Mouse (Mus musculus) heart, embryonic 14.5 days (tissue): ENCODE results near the gene Map3k20. TPM values are rescaled to one million over a fixed set of nuclear protein-coding genes. Genes with fewer than 3 reads are reported as not detected.

ENCODE experiments used
- ATAC-seq: fragments of 200-750 bp; cut with Nextera tagmentation; 2 replicates; pipeline ENCODE4 v1.8.0; 2017; ENCODE audit warnings: low read depth, moderate TSS enrichment; ENCODE audit not compliant: insufficient number of reproducible peaks, insufficient read depth, low FRiP score
- H3K27ac ChIP-seq, 2 experiments: fragments of 200-500 bp in 1 of 2; fragments of 300-500 bp in 1 of 2; sonication (generic) in 1 of 2; replicated peaks in 1 of 2; 2 replicates each; pipeline ENCODE4 v1.5.1; 2012 to 2014; ENCODE audit warnings: low read depth in 2 of 2, low read length in 2 of 2, control low read depth in 1 of 2, mild to moderate bottlenecking in 1 of 2, mixed read lengths in 1 of 2; ENCODE audit not compliant: control insufficient read depth in 1 of 2, insufficient read depth in 1 of 2
- H3K27me3 ChIP-seq: fragments of 300-500 bp; sonication (generic); 2 replicates; pipeline ENCODE4 v1.6.1; 2014; ENCODE audit warnings: mild to moderate bottlenecking, low read length, control low read depth; ENCODE audit not compliant: control insufficient read depth, insufficient read depth
- H3K36me3 ChIP-seq: fragments of 300-500 bp; sonication (generic); 2 replicates; pipeline ENCODE4 v1.6.1; 2014; ENCODE audit warnings: mild to moderate bottlenecking, control low read depth, low read length, mixed read lengths; ENCODE audit not compliant: control insufficient read depth, insufficient read depth
- H3K4me1 ChIP-seq, 2 experiments: fragments of 200-500 bp in 1 of 2; fragments of 300-500 bp in 1 of 2; sonication (generic) in 1 of 2; 2 replicates each; pipeline ENCODE4 v1.6.1; 2012 to 2014; ENCODE audit warnings: low read length in 2 of 2, control low read depth in 1 of 2, mixed read lengths in 1 of 2; ENCODE audit not compliant: control insufficient read depth in 2 of 2, insufficient read depth in 2 of 2
- H3K4me2 ChIP-seq: fragments of 300-500 bp; sonication (generic); 2 replicates; pipeline ENCODE4 v1.6.1; 2014; ENCODE audit warnings: mild to moderate bottlenecking, low read length
- H3K4me3 ChIP-seq, 2 experiments: fragments of 200-500 bp in 1 of 2; fragments of 300-500 bp in 1 of 2; sonication (generic) in 1 of 2; 2 replicates each; pipeline ENCODE4 v1.5.1; 2012 to 2014; ENCODE audit warnings: low read length in 2 of 2, mild to moderate bottlenecking in 2 of 2, control low read depth in 1 of 2, low read depth in 1 of 2, moderate library complexity in 1 of 2; ENCODE audit not compliant: control insufficient read depth in 1 of 2, insufficient read depth in 1 of 2
- H3K9ac ChIP-seq: fragments of 300-500 bp; sonication (generic); 2 replicates; pipeline ENCODE4 v1.6.1; 2014; ENCODE audit warnings: mild to moderate bottlenecking, low read length
- H3K9me3 ChIP-seq: fragments of 300-500 bp; sonication (generic); 2 replicates; pipeline ENCODE4 v1.6.1; 2016; ENCODE audit warnings: low read length, control low read depth; ENCODE audit not compliant: control insufficient read depth
- WGBS: fragments of 180-500 bp; shearing (Covaris S2); extraction: QIAGEN DNeasy Blood & Tissue Kit; methylation state at CpG from one replicate; pipeline ENCODE4 v1.1.7; 2014; 5-methylcytosine and 5-hydroxymethylcytosine counted together
- polyA plus RNA-seq: library from polyadenylated mRNA; unstranded; fragments of >200 nt; fragmentation: Nextera tagmentation; extraction: Ambion mirVana; gene quantifications from 2 replicates; pipeline ENCODE4 v1.2.1, GENCODE M21; 2014

The Map3k20 gene
- polyA plus RNA-seq, 1 experiment from 2014 or later = 85.1 TPM

- H3K9me3 ChIP-seq = no peaks in the 10 kb centered on the region
- H3K4me3 ChIP-seq = no peak overlapping the region
- no peak overlapping the region; the same call in 1 of the 2 replicates for H3K9ac ChIP-seq
- H3K4me2 ChIP-seq = peak overlapping the region; percentile 22
- H3K27me3 ChIP-seq = no peaks in the 10 kb centered on the region
- peaks cover 27 to 63% of the 10 kb centered on the region in 2 experiments for H3K4me1 ChIP-seq
- WGBS = 44% methylated on average over 12 of the region's 12 CpGs
- H3K36me3 ChIP-seq = no peaks in the 10 kb centered on the region
- no peak for ATAC-seq
- H3K27ac ChIP-seq = peak overlapping the region; percentile 85 to 88
Measured at GRCm38 (mm10) chr2:72242910-72243675, 42.3 kb upstream of the Map3k20 start.

DNA sequence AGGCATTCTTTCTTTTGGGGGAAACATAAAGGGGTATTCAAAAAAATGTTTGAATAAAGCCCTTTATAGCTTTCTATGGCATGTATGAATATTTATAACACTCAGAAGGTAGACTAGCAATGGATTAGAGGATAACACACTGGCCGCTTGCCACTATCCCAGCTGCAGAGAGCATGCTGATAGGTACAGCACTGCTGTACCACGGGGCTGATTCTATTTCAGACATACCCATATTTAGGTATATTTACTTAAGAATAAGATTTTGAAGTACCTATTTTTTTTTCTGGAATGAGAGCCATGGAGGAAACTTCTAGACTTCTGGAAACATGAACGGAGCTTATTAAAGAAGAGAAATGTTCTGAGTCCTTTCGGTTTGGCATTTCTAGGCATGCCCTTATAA is 39.8 kb upstream of the Map3k20 start:
- 60% methylated on average over 4 of the region's 4 CpGs for WGBS
- no peak overlapping the region for H3K27ac ChIP-seq

DNA sequence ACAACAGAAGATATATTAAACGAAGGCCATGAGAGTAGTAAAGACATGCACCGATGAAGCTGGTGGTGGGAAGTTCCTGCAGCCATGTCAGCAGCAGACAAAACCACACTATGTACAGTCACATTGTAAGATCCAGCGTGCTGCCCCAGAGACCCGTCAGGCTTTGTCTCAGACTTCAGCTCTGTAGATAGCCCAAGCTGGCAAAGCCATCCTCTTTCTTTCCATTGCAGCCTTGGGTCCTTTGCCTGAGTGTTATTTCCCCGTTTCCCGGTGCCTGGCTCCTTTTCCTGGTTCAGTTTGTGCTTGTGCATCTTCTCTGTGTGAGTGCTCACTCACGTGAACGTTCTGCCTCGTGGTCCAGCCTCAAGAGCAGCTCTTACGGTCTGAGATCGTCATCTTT is 39.1 kb upstream of the Map3k20 start:
- Histone ChIP-seq H3K4me1 (peaks cover 17 to 48% of the 10 kb centered on the region in 2 experiments), H3K9ac (no peak overlapping the region), H3K9me3 (no peaks in the 10 kb centered on the region), H3K36me3 (no peaks in the 10 kb centered on the region), H3K27ac (no peak overlapping the region), H3K4me3 (no peak overlapping the region), H3K4me2 (no peak overlapping the region), H3K27me3 (no peaks in the 10 kb centered on the region)
- ATAC-seq = no peak
- 82% methylated on average over 11 of the region's 11 CpGs for WGBS

More for the DNA sequence above, 39.8 kb upstream of the Map3k20 start:
- H3K4me2 ChIP-seq = no peak overlapping the region
- no peak for ATAC-seq
- peak overlapping the region; percentile 19; the same call in 1 of the 2 replicates for H3K9ac ChIP-seq
- H3K4me1 ChIP-seq = peaks cover 19 to 50% of the 10 kb centered on the region in 2 experiments
- no peaks in the 10 kb centered on the region for H3K27me3 ChIP-seq
- H3K36me3 ChIP-seq = no peaks in the 10 kb centered on the region
- H3K4me3 ChIP-seq = no peak overlapping the region
- H3K9me3 ChIP-seq = no peaks in the 10 kb centered on the region

- Histone ChIP-seq H3K4me1 (peaks cover 8 to 36% of the 10 kb centered on the region in 2 experiments), H3K9me3 (no peaks in the 10 kb centered on the region), H3K27ac (no peak overlapping the region), H3K9ac (no peak overlapping the region), H3K4me3 (no peak overlapping the region), H3K36me3 (no peaks in the 10 kb centered on the region), H3K27me3 (no peaks in the 10 kb centered on the region), H3K4me2 (no peak overlapping the region)
- WGBS = 86% methylated on average over 6 of the region's 6 CpGs
- ATAC-seq = no peak
Measured at GRCm38 (mm10) chr2:72247819-72248218, 37.6 kb upstream of the Map3k20 start.

DNA sequence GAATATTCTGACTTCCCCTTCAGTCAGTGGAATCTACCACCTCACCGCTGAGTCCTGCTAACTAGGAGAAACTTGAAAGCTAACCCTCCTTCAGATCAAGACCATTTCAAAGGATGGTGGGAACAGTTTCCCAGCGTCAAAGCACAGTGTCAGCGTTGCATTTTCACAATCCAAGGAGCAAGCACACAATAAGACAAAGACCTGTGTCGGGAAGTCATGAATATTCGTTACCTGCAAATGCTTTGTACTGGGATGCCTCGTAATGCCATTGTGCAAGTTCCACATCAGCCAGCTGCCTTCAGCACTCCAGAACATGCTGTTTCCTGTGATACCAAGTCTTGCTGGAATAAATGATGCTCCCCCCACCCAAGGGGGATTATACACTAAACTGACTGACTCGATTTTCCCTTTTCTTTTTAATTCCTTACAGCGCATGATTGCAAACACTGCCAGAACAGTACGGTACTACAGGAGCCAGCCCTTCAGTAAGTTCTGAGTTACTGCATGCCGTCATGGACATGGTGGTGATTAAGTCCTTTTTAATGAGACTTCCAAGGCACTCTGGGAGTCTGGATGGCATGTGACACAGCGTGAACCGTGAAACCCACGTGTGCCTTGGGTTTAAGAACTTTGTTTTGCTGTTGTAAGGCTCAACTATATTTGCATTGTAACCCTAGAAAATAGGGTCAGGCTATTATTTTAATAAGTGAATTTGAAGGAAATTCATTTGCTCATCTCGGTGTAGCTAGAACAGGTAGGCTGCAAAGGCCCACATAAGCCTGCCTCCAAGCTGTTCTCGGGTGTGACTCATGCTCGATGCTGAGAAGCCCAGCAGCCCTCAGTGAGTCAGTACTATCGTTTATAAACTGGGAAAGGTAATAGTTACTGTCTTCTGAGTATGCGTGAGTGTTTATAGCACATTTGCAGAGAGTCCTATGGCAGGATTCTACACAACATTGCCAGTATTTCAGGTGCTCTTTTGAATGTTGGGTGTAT is 32.6 kb upstream of the Map3k20 start:
- no peak overlapping the region for H3K4me3 ChIP-seq
- no peaks in the 10 kb centered on the region for H3K36me3 ChIP-seq
- H3K4me1 ChIP-seq = peaks cover 10 to 32% of the 10 kb centered on the region in 2 experiments
- WGBS = 76% methylated on average over 18 of the region's 18 CpGs
- no peak for ATAC-seq
- no peaks in the 10 kb centered on the region for H3K27me3 ChIP-seq
- H3K27ac ChIP-seq = no peak overlapping the region
- no peaks in the 10 kb centered on the region for H3K9me3 ChIP-seq
- H3K4me2 ChIP-seq = no peak overlapping the region
- no peak overlapping the region for H3K9ac ChIP-seq

DNA sequence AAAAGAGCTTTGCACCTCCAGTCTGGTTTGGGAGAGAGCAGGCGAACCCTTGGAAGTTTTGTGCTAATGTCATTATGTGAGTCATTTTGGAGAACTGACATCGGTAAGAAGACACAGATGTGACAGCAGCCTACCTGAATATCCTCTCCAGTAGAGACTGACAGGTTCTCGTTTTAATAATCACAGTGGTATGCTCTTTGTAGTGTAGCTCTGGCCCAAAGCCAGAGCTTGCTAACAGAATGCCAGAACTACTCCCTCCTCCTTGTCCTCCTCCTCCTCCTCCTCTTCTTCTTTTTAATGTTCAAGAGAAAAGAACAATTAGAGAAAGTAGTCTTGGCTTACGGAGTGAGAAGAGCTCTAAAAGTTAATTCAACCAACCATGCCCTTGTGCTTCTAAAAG is 31.6 kb upstream of the Map3k20 start:
- ATAC-seq = no peak
- H3K9me3 ChIP-seq = no peaks in the 10 kb centered on the region
- H3K4me2 ChIP-seq = no peak overlapping the region
- peak overlapping the region in 1 of 2 experiments; percentile 72; a peak in 1 of 4 replicates for H3K27ac ChIP-seq
- no peak overlapping the region for H3K9ac ChIP-seq
- WGBS = 46% methylated on average over 4 of the region's 4 CpGs
- H3K4me3 ChIP-seq = no peak overlapping the region
- peaks cover 9 to 32% of the 10 kb centered on the region in 2 experiments for H3K4me1 ChIP-seq
- no peaks in the 10 kb centered on the region for H3K27me3 ChIP-seq
- no peaks in the 10 kb centered on the region for H3K36me3 ChIP-seq

DNA sequence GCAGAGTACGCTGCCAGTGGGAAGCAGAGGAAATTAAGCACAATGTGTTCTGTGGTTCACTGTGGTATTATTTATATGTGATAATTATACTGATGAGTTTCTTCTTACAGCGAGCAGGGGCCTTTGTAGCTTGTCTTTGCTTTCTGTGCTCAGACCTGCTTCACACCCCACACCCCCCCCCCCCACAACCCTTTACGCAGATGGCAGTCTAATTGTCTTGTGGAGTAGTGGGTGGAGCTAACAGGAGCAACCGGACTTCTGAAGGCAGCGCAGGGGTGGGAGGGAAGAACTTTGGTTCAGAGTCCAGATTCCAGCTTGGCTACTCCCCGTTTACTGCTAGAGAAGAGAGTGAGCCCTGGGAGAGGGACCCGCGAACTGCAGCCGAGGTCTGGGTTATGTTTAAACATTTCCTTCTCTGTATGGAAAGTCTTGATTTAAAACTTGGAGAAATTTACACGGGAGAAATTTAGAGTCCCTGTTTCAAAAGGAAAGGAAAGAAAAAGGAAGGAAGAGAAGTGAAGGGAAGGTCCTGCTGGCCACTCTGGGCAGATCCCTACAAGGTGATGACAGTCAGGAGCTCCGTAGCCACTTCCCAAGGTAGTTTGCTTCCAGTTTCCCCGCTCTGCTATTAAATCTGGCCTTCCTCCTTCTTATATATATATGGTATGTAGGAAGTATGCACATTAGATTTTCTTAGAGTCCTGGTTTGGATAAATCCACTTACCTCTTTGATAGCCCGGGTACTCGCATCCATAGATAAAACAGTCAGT is 30.4 kb upstream of the Map3k20 start:
- H3K27ac ChIP-seq = peak overlapping the region; percentile 62 to 72
- no peak for ATAC-seq
- peak overlapping the region; percentile 18 to 24; a peak in 3 of 4 replicates for H3K4me3 ChIP-seq

More for the DNA sequence above, 30.4 kb upstream of the Map3k20 start:
- WGBS = 18% methylated on average over 14 of the region's 14 CpGs
- Histone ChIP-seq H3K4me1 (peaks cover 9 to 32% of the 10 kb centered on the region in 2 experiments), H3K9ac (peak overlapping the region; percentile 61), H3K4me2 (peak overlapping the region; percentile 62), H3K27me3 (no peaks in the 10 kb centered on the region), H3K36me3 (no peaks in the 10 kb centered on the region), H3K9me3 (no peaks in the 10 kb centered on the region)
